Mouse (Mus musculus) embryonic facial prominence, embryonic 10.5 days (tissue): ENCODE measurements around the gene Hrasls5. TPM values are rescaled to one million over a fixed set of nuclear protein-coding genes. Genes with fewer than 3 reads are reported as not detected.

Source experiments
- DNase-seq: peaks from one replicate; pipeline ENCODE4 v3.0.0-alpha.2; 2017; ENCODE audit warnings: low spot score
- H3K27ac ChIP-seq: fragments of 300-500 bp; sonication (generic); replicated peaks from 2 replicates; pipeline ENCODE4 v1.5.1; 2016; ENCODE audit warnings: mild to moderate bottlenecking
- H3K27me3 ChIP-seq: fragments of 300-500 bp; sonication (generic); replicated peaks from 2 replicates; pipeline ENCODE4 v1.6.1; 2016; ENCODE audit warnings: low read depth, mild to moderate bottlenecking; ENCODE audit not compliant: poor library complexity, severe bottlenecking
- H3K36me3 ChIP-seq: fragments of 300-500 bp; sonication (generic); replicated peaks from 2 replicates; pipeline ENCODE4 v1.6.1; 2016; ENCODE audit warnings: mild to moderate bottlenecking, moderate library complexity
- H3K4me1 ChIP-seq: fragments of 300-500 bp; sonication (generic); 2 replicates; pipeline ENCODE4 v1.6.1; 2016
- H3K4me3 ChIP-seq: fragments of 300-500 bp; sonication (generic); 2 replicates; pipeline ENCODE4 v1.5.1; 2016; ENCODE audit warnings: mild to moderate bottlenecking, moderate library complexity
- H3K9me3 ChIP-seq: fragments of 300-500 bp; sonication (generic); 2 replicates; pipeline ENCODE4 v1.6.1; 2016; ENCODE audit warnings: mild to moderate bottlenecking
- WGBS: fragments of 180-500 bp; shearing (Covaris S2); methylation state at CpG from one replicate; pipeline ENCODE4 v1.1.7; 2016; 5-methylcytosine and 5-hydroxymethylcytosine counted together
- polyA plus RNA-seq: library from polyadenylated mRNA; unstranded; fragments of >200 nt; fragmentation: Nextera tagmentation; extraction: Ambion mirVana; gene quantifications from 2 replicates; pipeline ENCODE4 v1.2.1, GENCODE M21; 2016

The Hrasls5 gene
- polyA plus RNA-seq: not detected in 2 replicates

DNA sequence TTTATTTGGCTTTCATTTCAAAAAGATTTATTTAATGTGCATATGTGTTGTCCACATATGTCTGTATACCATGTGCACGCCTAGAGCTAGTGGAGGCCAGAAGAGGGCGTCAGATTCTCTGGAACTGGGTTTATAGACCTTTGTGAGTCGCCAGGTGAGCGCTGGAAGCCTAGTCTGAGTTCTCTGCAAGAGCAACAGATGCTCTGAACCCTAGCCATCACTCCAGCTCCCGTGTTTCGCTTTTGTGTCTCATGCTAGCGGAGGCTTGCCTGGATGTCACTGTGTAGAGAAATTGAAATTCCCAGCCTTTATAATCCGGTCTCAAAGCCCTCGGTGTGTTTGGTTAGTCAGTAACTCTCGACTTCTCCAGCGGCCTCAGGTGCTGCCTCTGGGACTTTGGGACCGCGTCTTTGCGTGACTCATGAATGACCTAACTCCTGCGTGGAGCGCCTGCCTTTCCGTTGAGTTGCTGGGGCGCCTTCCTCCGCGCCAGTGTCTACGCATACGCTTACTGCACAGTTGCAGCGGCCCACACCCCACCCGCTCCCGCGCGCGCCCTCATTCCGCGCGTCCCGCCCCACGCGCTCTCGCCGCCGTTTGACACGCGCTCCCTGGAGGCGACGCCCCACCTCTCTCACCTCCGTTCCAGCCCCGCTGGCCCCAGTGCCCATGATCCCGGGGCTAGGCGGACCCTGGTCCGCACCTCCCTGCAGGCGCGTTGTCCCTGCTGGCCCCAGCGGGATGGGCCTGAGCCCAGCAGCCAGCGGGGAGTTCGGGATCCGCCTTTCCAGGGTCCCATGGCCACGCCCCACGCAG, at the start of gene Hrasls5:
TSS of gene Hrasls5 (plus strand) at position 600 of the 816 bp plus-strand sequence.
- Histone ChIP-seq H3K4me1 (peaks cover 14% of the 10 kb centered on the region), H3K4me3 (peak within 1 kb of the TSS; percentile 62), H3K27ac (peak within 1 kb of the TSS; percentile 60), H3K27me3 (peaks cover 71% of the 10 kb centered on the region), H3K9me3 (no peaks in the 10 kb centered on the region), H3K36me3 (no peaks in the 10 kb centered on the region)
- WGBS: 3% methylated on average over 54 of the region's 54 CpGs
- peak; percentile 41 for DNase-seq

- WGBS: 81% methylated on average over 10 of the region's 10 CpGs
- Histone ChIP-seq H3K27me3 (peaks cover 15% of the 10 kb centered on the region), H3K4me3 (no peak overlapping the region), H3K27ac (no peak overlapping the region), H3K36me3 (no peaks in the 10 kb centered on the region), H3K9me3 (no peaks in the 10 kb centered on the region), H3K4me1 (peaks cover 31% of the 10 kb centered on the region)
- DNase-seq: peak; percentile 7
These were observed 49.7 kb upstream of the Hrasls5 start for GRCm38 (mm10) chr19:7562601-7563129.

GRCm38 (mm10) chr19:7563676-7564075, 48.7 kb upstream of the Hrasls5 start:
- Histone ChIP-seq H3K4me3 (no peak overlapping the region), H3K36me3 (no peaks in the 10 kb centered on the region), H3K9me3 (no peaks in the 10 kb centered on the region), H3K4me1 (peaks cover 32% of the 10 kb centered on the region), H3K27me3 (0 out of 2 replicates have a peak, but pooled peaks cover 5% of the 10 kb centered on the region), H3K27ac (no peak overlapping the region)
- no peak for DNase-seq
- WGBS: 85% methylated on average over 2 of the region's 2 CpGs

DNA sequence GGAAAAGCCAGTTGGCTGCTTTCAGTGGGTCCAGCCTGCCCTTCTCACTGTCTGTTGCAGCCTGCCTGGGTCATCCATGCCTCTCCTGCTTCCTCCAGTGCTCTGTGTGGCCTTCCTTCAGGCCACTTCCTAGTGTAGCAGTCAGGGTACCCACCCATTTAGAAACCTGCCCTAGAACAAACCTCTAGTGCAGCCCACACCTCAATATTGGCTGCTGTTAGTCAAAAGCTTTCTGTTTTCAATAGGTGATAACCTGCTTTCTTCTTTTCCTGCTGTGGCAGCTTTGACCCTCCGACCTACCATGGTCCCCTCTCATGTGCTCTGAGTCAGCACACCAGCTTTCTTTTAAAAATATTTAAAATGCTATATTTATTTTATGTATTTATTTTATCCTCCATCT, 47.9 kb upstream of the Hrasls5 start:
- H3K27me3 ChIP-seq: no peaks in the 10 kb centered on the region
- H3K27ac ChIP-seq: 0 out of 2 replicates have a peak overlapping the region, but pooled peaks have one; percentile 35
- 82% methylated on average over 1 of the region's 1 CpGs for WGBS
- H3K4me3 ChIP-seq: no peak overlapping the region
- peaks cover 37% of the 10 kb centered on the region for H3K4me1 ChIP-seq
- DNase-seq: peak; percentile 4
- H3K9me3 ChIP-seq: no peaks in the 10 kb centered on the region
- H3K36me3 ChIP-seq: no peaks in the 10 kb centered on the region

- H3K9me3 ChIP-seq: no peaks in the 10 kb centered on the region
- no peaks in the 10 kb centered on the region for H3K36me3 ChIP-seq
- H3K27ac ChIP-seq: peak overlapping the region; percentile 53
- 56% methylated on average over 3 of the region's 3 CpGs for WGBS
- no peak overlapping the region for H3K4me3 ChIP-seq
- H3K27me3 ChIP-seq: no peaks in the 10 kb centered on the region
- peak; percentile 7 for DNase-seq
- H3K4me1 ChIP-seq: peaks cover 30% of the 10 kb centered on the region
These were observed 45.5 kb upstream of the Hrasls5 start for GRCm38 (mm10) chr19:7566826-7567225.

- Histone ChIP-seq H3K9me3 (no peaks in the 10 kb centered on the region), H3K27me3 (no peaks in the 10 kb centered on the region), H3K4me3 (peak overlapping the region; percentile 17; the same call in 1 of the 2 replicates), H3K4me1 (peaks cover 26% of the 10 kb centered on the region), H3K36me3 (no peaks in the 10 kb centered on the region), H3K27ac (peak overlapping the region; percentile 75)
- 31% methylated on average over 3 of the region's 3 CpGs for WGBS
- DNase-seq: peak; percentile 74
These were observed 44.0 kb upstream of the Hrasls5 start for GRCm38 (mm10) chr19:7568364-7568763.

DNA sequence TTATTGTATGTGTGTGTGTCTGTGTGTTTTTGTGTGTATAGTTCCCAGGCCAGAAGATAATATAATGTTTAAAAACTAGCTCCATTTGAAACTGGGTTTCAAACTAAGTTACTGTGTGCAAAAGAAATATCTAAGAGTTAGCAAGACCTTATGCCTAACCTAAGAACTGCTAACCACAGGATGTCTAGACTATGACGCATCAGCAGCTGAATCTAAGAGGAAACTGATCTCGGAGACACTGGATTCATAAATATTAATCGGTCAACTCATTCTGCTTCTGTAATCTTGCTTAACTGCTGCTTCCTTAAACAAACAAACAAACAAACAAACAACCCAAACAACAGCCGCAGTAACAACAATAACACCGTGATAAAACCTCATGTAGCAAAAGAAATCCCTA, 42.7 kb upstream of the Hrasls5 start:
- WGBS: 89% methylated on average over 5 of the region's 5 CpGs
- DNase-seq: no peak
- Histone ChIP-seq H3K27me3 (no peaks in the 10 kb centered on the region), H3K9me3 (no peaks in the 10 kb centered on the region), H3K4me1 (peaks cover 24% of the 10 kb centered on the region), H3K27ac (no peak overlapping the region), H3K4me3 (no peak overlapping the region), H3K36me3 (no peaks in the 10 kb centered on the region)

DNA sequence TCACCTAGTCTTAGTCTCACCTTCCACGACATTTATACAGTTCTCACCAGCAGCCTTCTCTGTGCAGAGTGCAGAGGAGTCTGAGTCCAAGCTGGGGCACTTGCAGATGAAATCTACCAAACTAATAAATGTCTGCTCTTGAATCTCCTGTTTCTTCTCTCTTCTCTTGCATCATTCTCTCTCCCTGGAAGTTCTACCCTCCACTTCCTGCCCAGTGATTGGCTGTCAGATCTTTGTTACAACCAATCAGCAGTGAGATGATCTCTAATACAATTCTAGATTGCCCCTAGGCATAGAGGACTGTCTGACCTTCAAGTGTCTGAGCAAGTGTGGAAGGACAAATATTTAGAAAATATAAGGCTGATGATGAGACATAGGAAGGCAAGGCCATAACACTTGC, 36.2 kb upstream of the Hrasls5 start:
- WGBS: 87% methylated on average over 1 of the region's 1 CpGs
- H3K36me3 ChIP-seq: no peaks in the 10 kb centered on the region
- no peaks in the 10 kb centered on the region for H3K9me3 ChIP-seq
- no peak overlapping the region for H3K27ac ChIP-seq
- no peaks in the 10 kb centered on the region for H3K27me3 ChIP-seq
- no peak overlapping the region for H3K4me3 ChIP-seq
- DNase-seq: no peak
- H3K4me1 ChIP-seq: no peaks in the 10 kb centered on the region

DNA sequence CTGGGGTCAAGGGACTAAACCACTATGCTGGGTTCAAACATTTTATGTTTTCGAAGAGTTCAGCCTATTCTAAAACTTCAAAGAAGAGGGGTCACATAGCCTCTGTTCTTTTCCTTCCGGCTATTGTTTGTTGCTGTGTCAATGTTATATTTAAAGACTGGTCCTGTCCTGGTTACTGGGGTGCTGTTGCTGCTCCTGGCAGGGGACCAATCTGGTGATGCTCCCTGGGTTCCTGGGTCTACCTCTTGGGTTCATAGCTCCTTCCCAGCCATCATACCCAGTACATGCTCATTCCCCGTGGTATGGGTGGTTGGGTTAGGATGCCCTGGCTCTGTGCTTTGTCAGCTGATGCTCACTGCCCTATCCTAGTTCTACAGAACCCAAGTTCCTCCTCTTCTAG, 34.6 kb upstream of the Hrasls5 start:
- no peak for DNase-seq
- no peaks in the 10 kb centered on the region for H3K9me3 ChIP-seq
- H3K4me1 ChIP-seq: no peaks in the 10 kb centered on the region
- 86% methylated on average over 3 of the region's 3 CpGs for WGBS
- no peaks in the 10 kb centered on the region for H3K36me3 ChIP-seq
- H3K27me3 ChIP-seq: no peaks in the 10 kb centered on the region
- H3K27ac ChIP-seq: no peak overlapping the region
- no peak overlapping the region for H3K4me3 ChIP-seq

DNA sequence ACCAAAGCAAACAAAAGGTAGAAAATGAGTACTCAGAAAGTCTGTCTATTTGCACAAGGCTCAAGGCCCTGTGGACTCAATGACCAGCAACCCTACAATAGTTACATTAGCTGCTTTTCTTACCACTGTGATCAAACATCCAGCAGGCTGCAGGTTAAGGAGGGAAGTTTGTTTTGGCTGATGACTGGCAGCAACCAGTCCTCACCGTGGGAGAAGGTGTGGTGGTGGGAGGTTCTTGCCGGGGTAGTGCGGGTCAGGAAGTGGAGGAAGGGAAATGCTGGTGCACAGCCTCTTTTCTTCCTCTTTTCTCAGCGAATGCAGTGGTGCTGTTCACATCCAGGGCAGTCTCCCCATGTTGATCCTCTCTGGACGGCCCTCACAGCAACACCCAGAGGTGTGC, 31.3 kb upstream of the Hrasls5 start:
- no peaks in the 10 kb centered on the region for H3K9me3 ChIP-seq
- peaks cover 8% of the 10 kb centered on the region for H3K4me1 ChIP-seq
- 71% methylated on average over 5 of the region's 5 CpGs for WGBS
- DNase-seq: no peak
- H3K27ac ChIP-seq: no peak overlapping the region
- H3K27me3 ChIP-seq: no peaks in the 10 kb centered on the region
- no peaks in the 10 kb centered on the region for H3K36me3 ChIP-seq
- no peak overlapping the region for H3K4me3 ChIP-seq

- peak; percentile 29 for DNase-seq
- H3K4me1 ChIP-seq: peaks cover 8% of the 10 kb centered on the region
- no peaks in the 10 kb centered on the region for H3K27me3 ChIP-seq
- WGBS: 53% methylated on average over 7 of the region's 7 CpGs
- H3K27ac ChIP-seq: no peak overlapping the region
- 0 out of 2 replicates have a peak, but pooled peaks cover 1% of the 10 kb centered on the region for H3K9me3 ChIP-seq
- no peak overlapping the region for H3K4me3 ChIP-seq
- 0 out of 2 replicates have a peak, but pooled peaks cover 1% of the 10 kb centered on the region for H3K36me3 ChIP-seq
These were observed 29.2 kb upstream of the Hrasls5 start for GRCm38 (mm10) chr19:7583101-7583500.

DNA sequence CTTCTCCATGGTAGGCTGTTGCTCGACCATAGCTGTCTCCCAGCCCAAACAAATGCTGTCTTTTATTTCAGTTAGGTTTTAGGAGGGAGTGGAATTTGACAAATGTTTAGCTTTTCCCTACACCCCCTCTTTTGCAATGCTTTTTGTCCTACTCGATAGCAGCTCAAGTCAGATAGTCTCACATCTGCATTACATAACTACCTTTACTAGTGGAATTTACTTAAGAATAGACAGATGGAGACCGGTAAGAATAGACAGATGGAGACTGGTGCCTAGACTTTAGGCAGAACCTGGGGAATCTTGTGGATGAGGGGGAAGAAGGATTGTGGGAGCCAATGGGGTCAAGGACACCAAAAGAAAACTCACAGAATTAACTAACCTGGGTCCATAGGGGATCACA, 28.7 kb upstream of the Hrasls5 start:
- Histone ChIP-seq H3K4me3 (no peak overlapping the region), H3K4me1 (peaks cover 8% of the 10 kb centered on the region), H3K27ac (no peak overlapping the region), H3K27me3 (no peaks in the 10 kb centered on the region), H3K9me3 (0 out of 2 replicates have a peak, but pooled peaks cover 5% of the 10 kb centered on the region), H3K36me3 (peaks cover 5% of the 10 kb centered on the region; the same call in 1 of the 2 replicates)
- no peak for DNase-seq
- WGBS: 76% methylated on average over 3 of the region's 3 CpGs

DNA sequence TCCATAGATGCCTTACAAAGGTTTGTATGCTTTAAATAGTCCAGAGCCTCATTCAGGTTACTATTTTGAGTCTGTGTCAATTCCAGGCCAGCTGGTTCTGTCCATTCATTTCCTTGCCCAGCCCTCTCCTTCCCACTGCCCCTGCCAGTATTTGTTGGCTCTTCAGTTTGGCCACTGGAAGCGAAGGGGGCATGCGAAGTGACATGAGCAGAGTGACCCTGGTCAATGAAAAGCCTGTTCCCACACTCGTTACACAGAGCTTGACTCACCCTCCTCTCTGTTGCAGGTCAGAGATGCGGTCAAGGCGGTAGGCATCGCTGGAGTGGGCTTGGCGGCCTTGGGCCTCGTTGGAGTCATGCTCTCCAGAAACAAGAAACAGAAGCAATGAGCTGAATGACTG, 27.1 kb upstream of the Hrasls5 start:
- Histone ChIP-seq H3K36me3 (peaks cover 5% of the 10 kb centered on the region; the same call in 1 of the 2 replicates), H3K27me3 (no peaks in the 10 kb centered on the region), H3K9me3 (0 out of 2 replicates have a peak, but pooled peaks cover 5% of the 10 kb centered on the region), H3K4me1 (peaks cover 8% of the 10 kb centered on the region), H3K4me3 (no peak overlapping the region), H3K27ac (no peak overlapping the region)
- 87% methylated on average over 8 of the region's 8 CpGs for WGBS
- no peak for DNase-seq
